Mouse (Mus musculus) spleen, adult 2 months (tissue): ENCODE results near the gene C1qtnf5.

Experiments used
- CTCF ChIP-seq: fragments of 200-500 bp; IDR thresholded peaks from 2 replicates; pipeline ENCODE4 v1.5.1; 2011; ENCODE audit warnings: mild to moderate bottlenecking, inconsistent platforms; ENCODE audit not compliant: insufficient read depth, insufficient read length, insufficient replicate concordance; ENCODE audit errors: extremely low read depth
- POLR2A ChIP-seq: fragments of 200-500 bp; IDR thresholded peaks from 2 replicates; pipeline ENCODE4 v1.6.1; 2011; ENCODE audit warnings: low read depth, low read length, inconsistent platforms

- no peak for TF ChIP-seq CTCF
- TF ChIP-seq POLR2A = no peak
These were observed 36.2 kb upstream of the C1qtnf5 start for GRCm38 (mm10) chr9:44070844-44071231.
